Mouse (Mus musculus) heart, embryonic 10.5 days (tissue): ENCODE results near the gene Acsbg1. TPM values are rescaled to one million over a fixed set of nuclear protein-coding genes. Genes with fewer than 3 reads are reported as not detected.
"Not testable (repeated sequence)": the region's sequence is repeated elsewhere in the genome, so short reads cannot be mapped to it uniquely, and the experiment has no call there.

Experiments
- DNase-seq: peaks from one replicate; pipeline ENCODE4 v3.0.0-alpha.2; 2017; ENCODE audit warnings: low spot score
- H3K27ac ChIP-seq: fragments of 300-500 bp; sonication (generic); 2 replicates; pipeline ENCODE4 v1.5.1; 2016; ENCODE audit warnings: mild to moderate bottlenecking
- H3K27me3 ChIP-seq: fragments of 300-500 bp; sonication (generic); 2 replicates; pipeline ENCODE4 v1.6.1; 2016; ENCODE audit warnings: mild to moderate bottlenecking; ENCODE audit not compliant: poor library complexity, insufficient read depth, severe bottlenecking
- H3K36me3 ChIP-seq: fragments of 300-500 bp; sonication (generic); 2 replicates; pipeline ENCODE4 v1.6.1; 2016; ENCODE audit warnings: mild to moderate bottlenecking, moderate library complexity
- H3K4me1 ChIP-seq: fragments of 300-500 bp; sonication (generic); 2 replicates; pipeline ENCODE4 v1.6.1; 2016; ENCODE audit warnings: mild to moderate bottlenecking
- H3K4me3 ChIP-seq: fragments of 300-500 bp; sonication (generic); 2 replicates; pipeline ENCODE4 v1.5.1; 2016; ENCODE audit warnings: mild to moderate bottlenecking, moderate library complexity
- H3K9me3 ChIP-seq: fragments of 300-500 bp; sonication (generic); 2 replicates; pipeline ENCODE4 v1.6.1; 2016; ENCODE audit warnings: mild to moderate bottlenecking, moderate library complexity
- WGBS: fragments of 180-500 bp; shearing (Covaris S2); methylation state at CpG from one replicate; pipeline ENCODE4 v1.1.7; 2016; 5-methylcytosine and 5-hydroxymethylcytosine counted together
- polyA plus RNA-seq: library from polyadenylated mRNA; unstranded; fragments of >200 nt; fragmentation: Nextera tagmentation; extraction: Ambion mirVana; gene quantifications from 2 replicates; pipeline ENCODE4 v1.2.1, GENCODE M21; 2016

The Acsbg1 gene
- polyA plus RNA-seq, 1 experiment from 2014 or later: 0.48 TPM

DNA sequence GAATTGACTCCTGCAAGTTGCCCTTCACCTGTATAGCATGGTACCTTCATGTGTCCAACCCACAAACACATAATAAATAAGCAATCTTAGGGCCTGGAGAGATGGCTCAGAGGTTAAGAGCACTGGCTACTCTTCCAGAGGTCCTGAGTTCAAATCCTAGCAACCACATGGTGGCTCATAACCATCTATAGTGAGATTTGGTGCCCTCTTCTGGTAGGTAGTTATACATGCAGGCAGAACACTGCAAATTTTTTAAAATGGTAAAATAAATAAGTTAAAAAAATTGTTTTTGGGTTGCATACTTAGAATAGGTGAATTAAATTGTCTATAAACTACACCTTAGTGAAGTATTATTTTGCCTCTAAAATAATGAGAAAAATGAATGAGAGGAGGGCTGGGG is 30.8 kb downstream of the Acsbg1 start:
- H3K27me3 ChIP-seq: no peaks in the 10 kb centered on the region
- H3K4me1 ChIP-seq: peaks cover 13% of the 10 kb centered on the region; the same call in 1 of the 2 replicates
- no peak overlapping the region for H3K4me3 ChIP-seq
- DNase-seq: no peak
- no peaks in the 10 kb centered on the region for H3K36me3 ChIP-seq
- no peaks in the 10 kb centered on the region for H3K9me3 ChIP-seq
- no peak overlapping the region for H3K27ac ChIP-seq

DNA sequence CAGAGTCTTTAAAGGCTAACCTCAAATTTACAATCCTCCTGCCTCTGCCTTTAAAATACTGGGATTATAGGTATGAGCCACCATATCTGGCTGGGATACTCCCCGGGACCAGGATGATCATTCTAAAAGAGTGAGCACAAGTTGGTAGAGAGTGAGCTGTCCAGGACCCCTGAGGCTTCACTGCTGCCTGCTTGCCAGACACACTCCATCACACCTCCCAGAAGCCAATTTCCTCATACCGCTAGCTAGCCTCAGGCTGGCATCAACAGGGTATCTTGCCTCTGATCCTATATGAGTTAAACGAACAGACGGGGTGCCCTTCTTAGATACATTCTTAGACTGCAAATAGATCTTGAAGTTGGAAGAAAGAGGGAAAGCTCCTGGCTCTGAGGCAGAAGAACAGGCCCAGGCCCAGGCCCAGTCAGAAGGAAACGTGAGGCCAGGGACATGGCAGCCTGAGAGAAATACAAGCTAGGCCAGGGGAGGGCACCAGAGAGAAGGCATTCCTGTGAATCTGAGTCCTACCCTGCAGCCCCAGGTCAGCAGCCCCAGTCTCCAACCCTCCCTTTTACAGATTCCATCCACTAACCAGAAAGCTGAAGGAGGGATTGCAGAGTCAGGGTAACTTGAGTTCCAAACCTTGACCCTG is 31.9 kb downstream of the Acsbg1 start:
- DNase-seq: no peak
- H3K27ac ChIP-seq: no peak overlapping the region
- H3K9me3 ChIP-seq: no peaks in the 10 kb centered on the region
- 77% methylated on average over 5 of the region's 5 CpGs for WGBS
- no peak overlapping the region for H3K4me3 ChIP-seq
- no peaks in the 10 kb centered on the region for H3K36me3 ChIP-seq
- no peaks in the 10 kb centered on the region for H3K27me3 ChIP-seq
- peaks cover 13% of the 10 kb centered on the region; the same call in 1 of the 2 replicates for H3K4me1 ChIP-seq

DNA sequence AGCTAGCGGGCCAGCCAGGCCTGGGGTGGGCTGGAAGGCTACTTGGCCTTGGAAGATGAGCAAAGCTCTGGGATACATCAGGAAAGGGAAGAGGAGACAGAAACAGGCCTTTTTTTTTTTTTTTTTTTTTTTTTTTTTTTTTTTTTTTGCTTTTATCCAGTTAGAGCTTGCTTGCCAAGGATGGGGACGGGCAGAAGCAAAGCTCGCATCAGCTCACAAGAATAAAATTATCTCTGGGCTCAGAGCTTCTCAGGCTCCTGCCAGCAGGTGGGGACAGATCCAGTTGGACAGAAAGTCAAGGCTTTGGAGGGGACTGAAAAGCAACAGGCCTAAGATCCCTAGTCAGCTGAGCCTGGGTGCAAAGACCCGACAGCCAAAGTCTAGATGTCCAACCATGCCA is 32.9 kb downstream of the Acsbg1 start:
- H3K4me3 ChIP-seq: no peak overlapping the region
- H3K36me3 ChIP-seq: no peaks in the 10 kb centered on the region
- DNase-seq: no peak
- no peaks in the 10 kb centered on the region for H3K27me3 ChIP-seq
- no peak overlapping the region for H3K27ac ChIP-seq
- H3K4me1 ChIP-seq: 0 out of 2 replicates have a peak, but pooled peaks cover 7% of the 10 kb centered on the region
- 87% methylated on average over 4 of the region's 4 CpGs for WGBS
- no peaks in the 10 kb centered on the region for H3K9me3 ChIP-seq

DNA sequence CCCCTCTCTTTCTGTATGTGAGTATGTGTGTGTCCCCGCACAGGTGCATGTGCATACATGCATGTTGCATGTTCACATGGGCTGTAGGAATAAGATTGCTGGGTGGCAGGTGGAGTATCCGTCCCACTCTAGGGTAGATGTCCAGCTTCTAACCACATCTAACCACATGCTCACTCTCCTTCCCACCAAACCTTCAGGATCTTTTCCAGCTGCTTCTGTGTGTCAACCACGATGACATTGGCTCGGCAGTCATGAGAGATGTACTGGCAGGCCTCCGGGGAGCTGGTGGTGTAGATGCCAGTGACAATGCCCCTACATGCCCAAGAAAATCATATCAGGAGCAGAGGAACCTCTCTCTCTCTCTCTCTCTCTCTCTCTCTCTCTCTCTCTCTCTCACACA is 34.4 kb downstream of the Acsbg1 start:
- Histone ChIP-seq H3K27ac (no peak overlapping the region), H3K4me1 (0 out of 2 replicates have a peak, but pooled peaks cover 4% of the 10 kb centered on the region), H3K9me3 (no peaks in the 10 kb centered on the region), H3K36me3 (no peaks in the 10 kb centered on the region), H3K4me3 (no peak overlapping the region), H3K27me3 (no peaks in the 10 kb centered on the region)
- 86% methylated on average over 5 of the region's 5 CpGs for WGBS
- DNase-seq: no peak

DNA sequence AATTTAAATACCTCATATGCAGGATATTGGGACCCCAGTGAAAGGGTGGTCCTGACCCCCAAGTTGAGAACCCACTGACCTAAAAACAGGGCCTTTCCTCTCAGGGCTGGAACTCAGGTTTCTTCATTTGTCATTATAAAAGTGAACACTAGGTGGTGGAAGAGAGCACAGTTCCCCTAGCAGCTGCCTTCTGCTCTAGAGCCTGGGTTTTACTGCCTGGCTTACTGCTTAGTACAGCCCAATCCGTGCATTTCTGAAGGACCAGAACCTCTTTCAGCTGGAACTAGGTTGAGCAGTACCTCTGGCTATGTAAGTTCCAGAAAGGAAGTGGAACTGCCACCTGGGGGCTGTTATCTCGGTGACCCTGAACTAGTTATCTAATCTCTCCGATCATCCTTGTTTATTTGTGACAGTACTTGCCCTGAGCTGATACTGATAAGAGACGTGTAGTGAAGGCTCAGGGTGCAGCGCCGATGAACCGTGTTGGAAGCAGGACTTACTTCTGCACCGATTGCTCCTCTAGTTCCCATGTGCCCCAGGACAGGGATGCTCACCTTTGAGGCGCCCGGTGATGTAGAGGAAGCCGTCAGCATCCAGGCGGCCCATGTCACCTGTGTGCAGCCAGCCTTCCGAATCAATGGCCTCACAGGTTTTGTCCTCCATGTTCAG is 47.4 kb downstream of the Acsbg1 start:
- H3K36me3 ChIP-seq: no peaks in the 10 kb centered on the region
- no peak overlapping the region for H3K4me3 ChIP-seq
- no peak overlapping the region for H3K27ac ChIP-seq
- peaks cover 8% of the 10 kb centered on the region for H3K4me1 ChIP-seq
- H3K9me3 ChIP-seq: no peaks in the 10 kb centered on the region
- no peak for DNase-seq
- 0 out of 2 replicates have a peak, but pooled peaks cover 3% of the 10 kb centered on the region for H3K27me3 ChIP-seq
- WGBS: 48% methylated on average over 13 of the region's 13 CpGs

DNA sequence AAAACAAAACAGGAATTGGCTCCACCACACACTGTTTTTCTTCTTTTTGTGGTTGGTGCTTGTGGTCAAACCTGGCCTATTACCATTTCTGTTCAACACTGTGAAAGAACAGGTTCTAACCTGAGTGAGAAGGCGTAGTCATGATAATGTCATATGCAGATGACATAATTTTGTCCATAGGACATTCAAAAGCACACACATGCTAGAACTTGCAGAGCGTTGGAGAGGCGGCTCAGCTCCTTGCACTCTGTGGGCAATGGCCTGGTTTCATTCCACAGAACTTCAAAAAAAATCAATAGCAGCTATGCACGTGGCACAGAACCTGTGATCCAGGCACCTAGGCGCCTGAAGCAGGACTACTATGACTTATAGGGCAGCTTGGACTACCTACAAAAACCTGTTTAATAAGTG is 48.9 kb downstream of the Acsbg1 start:
- Histone ChIP-seq H3K27ac (no peak overlapping the region), H3K4me3 (no peak overlapping the region), H3K9me3 (no peaks in the 10 kb centered on the region), H3K27me3 (0 out of 2 replicates have a peak, but pooled peaks cover 3% of the 10 kb centered on the region), H3K36me3 (no peaks in the 10 kb centered on the region), H3K4me1 (peaks cover 15% of the 10 kb centered on the region)
- WGBS: 86% methylated on average over 5 of the region's 5 CpGs
- no peak for DNase-seq

DNA sequence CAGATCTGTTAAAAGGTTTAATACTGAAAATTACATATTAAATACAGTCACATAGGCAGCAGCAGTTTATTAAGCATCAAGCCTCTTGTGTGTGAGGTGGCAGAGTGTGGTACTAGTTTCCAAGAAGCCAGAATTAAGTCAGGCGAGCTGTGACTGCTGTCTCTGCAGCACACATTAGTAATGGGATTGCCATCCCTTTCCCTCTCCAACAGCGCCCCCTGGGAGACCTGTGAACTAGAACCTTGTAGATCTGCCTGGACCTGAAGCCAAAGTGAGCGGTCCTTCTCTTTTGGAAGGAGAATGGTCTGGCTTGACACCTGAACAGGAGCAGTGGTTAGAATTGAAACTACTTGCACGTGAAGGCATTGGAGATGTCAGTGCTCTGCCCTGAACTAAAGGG is 56.8 kb downstream of the Acsbg1 start:
- no peak overlapping the region for H3K27ac ChIP-seq
- no peak for DNase-seq
- 61% methylated on average over 4 of the region's 4 CpGs for WGBS
- H3K27me3 ChIP-seq: no peaks in the 10 kb centered on the region
- H3K36me3 ChIP-seq: peaks cover 55% of the 10 kb centered on the region
- H3K4me1 ChIP-seq: peaks cover 10% of the 10 kb centered on the region; the same call in 1 of the 2 replicates
- no peak overlapping the region for H3K4me3 ChIP-seq
- H3K9me3 ChIP-seq: no peaks in the 10 kb centered on the region

DNA sequence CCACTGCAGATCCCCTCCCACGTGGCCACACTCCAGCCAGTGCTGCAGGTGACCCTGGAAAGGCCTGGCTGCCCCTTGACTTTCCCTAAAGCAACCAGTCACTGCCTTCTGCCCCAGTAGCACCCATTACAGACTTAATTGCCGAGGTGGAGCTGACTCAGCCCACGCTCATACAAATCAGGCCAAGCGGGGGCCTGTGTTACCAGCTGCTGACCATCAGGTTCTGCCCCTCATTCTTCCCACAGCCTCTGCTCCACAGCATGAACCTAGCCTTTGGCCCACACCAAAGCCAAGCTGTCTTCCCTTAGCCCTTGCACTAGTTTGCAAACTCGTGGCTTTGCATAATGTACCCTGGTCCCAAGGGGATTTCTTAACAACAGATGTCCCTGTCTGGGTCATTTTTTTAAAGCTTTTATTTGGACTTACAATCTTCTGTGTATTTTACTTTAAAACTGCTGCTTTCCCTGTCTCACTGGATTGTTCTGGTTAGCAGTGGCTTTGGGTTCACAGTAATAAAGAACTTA is 57.5 kb downstream of the Acsbg1 start:
- no peak for DNase-seq
- H3K36me3 ChIP-seq: peaks cover 62% of the 10 kb centered on the region
- 72% methylated on average over 5 of the region's 5 CpGs for WGBS

DNA sequence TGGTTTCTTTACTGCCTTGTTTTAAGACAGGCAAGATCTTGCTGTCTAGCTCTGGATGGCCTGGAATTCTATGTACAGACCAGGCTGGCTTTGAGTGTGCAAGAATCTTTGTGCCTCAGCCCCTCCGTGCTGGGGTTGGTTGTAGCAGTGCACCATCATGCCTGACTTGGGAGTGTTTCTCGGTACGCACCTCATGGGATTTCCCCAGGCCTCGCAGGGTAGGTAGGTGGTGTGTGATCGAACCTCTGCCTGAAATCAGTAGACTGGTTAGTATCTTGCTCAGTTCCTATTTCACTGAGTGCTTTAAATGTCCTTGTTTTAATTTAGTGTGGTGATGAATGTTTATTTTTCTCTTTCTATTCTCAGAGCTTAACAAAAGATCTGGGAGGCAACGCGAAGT is 58.8 kb downstream of the Acsbg1 start:
- Histone ChIP-seq H3K4me1 (no peaks in the 10 kb centered on the region), H3K36me3 (peaks cover 75% of the 10 kb centered on the region), H3K27me3 (no peaks in the 10 kb centered on the region), H3K27ac (no peak overlapping the region), H3K9me3 (no peaks in the 10 kb centered on the region), H3K4me3 (no peak overlapping the region)
- DNase-seq: no peak
- 83% methylated on average over 7 of the region's 7 CpGs for WGBS

More for the DNA sequence above, 57.5 kb downstream of the Acsbg1 start:
- Histone ChIP-seq H3K27me3 (no peaks in the 10 kb centered on the region), H3K27ac (no peak overlapping the region), H3K4me1 (peaks cover 5% of the 10 kb centered on the region; the same call in 1 of the 2 replicates), H3K9me3 (no peaks in the 10 kb centered on the region), H3K4me3 (no peak overlapping the region)

DNA sequence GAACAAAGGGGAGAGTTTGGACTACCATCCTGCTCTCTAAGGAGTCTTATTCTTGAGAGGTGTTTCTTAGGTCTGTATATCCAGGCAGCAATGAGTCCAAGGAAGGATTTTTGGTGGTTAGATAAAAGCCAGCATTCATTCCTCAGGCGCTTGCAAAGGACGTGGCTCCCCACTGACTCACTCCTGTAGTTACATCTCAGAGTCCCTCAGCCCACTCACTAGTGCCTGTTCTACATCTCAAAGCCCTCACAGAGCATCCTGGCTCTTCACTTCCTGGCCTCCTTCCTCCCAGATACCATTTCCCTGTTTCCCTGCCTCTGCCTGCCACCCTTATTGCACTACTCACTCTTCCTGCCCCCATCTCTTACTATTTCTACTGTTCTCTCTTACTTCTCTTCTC is 59.3 kb downstream of the Acsbg1 start:
- WGBS: 75% methylated on average over 2 of the region's 2 CpGs

DNA sequence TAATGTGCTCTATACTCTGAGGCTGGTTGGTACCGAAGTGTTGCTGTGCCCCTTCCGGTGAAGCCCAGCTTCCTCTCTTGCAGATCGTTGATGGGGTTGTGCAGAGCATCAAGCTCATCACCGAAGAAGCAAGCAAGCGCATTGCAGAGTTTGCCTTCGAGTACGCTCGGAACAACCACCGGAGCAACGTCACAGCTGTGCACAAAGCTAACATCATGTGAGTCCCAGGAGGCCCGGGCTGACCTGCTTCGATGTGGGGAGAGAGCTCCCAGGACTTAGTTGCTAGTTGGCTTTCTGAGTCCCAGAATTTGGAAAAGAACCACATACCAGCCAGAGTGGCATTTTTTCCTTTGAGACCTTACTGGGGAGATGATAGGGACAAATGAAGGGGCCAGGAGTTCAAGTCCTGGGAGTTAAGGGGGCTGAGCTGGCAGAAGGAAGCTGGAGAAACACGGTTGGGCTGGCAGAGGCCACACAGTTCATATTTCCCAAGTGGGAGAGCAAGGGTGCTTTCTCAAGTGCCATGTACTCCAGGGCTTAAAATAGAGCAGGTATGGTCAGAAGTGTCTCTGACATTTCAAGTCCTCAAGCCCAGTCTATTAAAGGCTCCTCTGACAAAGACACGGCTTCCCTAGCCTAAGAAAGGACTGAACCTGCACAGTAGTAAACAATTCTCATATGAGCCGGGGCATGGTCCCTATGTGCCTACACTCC is 64.8 kb downstream of the Acsbg1 start:
- Histone ChIP-seq H3K36me3 (peaks cover 96% of the 10 kb centered on the region), H3K27ac (peak overlapping the region; percentile 52; the same call in 1 of the 2 replicates), H3K27me3 (no peaks in the 10 kb centered on the region), H3K9me3 (no peaks in the 10 kb centered on the region), H3K4me3 (no peak overlapping the region), H3K4me1 (peaks cover 16% of the 10 kb centered on the region; the same call in 1 of the 2 replicates)
- WGBS: 79% methylated on average over 15 of the region's 15 CpGs
- no peak for DNase-seq

More for the DNA sequence above, 59.3 kb downstream of the Acsbg1 start:
- no peak overlapping the region for H3K27ac ChIP-seq
- DNase-seq: no peak
- H3K36me3 ChIP-seq: peaks cover 80% of the 10 kb centered on the region
- H3K4me1 ChIP-seq: no peaks in the 10 kb centered on the region
- H3K9me3 ChIP-seq: no peaks in the 10 kb centered on the region
- H3K4me3 ChIP-seq: no peak overlapping the region
- no peaks in the 10 kb centered on the region for H3K27me3 ChIP-seq

DNA sequence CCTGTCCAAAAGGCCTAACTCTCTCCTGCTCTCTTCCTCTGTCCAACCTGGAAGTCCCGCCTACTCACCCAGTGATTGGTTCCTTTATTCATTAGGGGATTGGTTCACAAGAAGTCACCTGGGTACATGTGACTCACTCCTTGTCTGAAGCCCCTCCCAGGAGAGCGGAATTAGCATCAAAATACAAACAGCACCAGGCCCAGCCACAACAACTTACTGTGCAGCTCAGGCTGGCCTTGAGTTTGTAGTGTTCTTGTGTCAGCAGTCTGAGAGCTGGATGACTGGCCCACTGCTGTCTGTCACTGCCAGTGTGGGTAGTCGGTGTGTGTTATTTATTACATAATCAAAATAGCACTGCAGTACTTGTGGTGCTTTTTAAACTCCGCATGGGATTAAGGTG is 68.0 kb downstream of the Acsbg1 start:
- not testable (repeated sequence) for H3K27ac ChIP-seq, H3K27me3 ChIP-seq, H3K9me3 ChIP-seq, DNase-seq, H3K4me3 ChIP-seq
- peaks cover 18% of the 10 kb centered on the region for H3K4me1 ChIP-seq
- H3K36me3 ChIP-seq: peaks cover 93% of the 10 kb centered on the region
- WGBS: 80% methylated on average over 4 of the region's 4 CpGs

DNA sequence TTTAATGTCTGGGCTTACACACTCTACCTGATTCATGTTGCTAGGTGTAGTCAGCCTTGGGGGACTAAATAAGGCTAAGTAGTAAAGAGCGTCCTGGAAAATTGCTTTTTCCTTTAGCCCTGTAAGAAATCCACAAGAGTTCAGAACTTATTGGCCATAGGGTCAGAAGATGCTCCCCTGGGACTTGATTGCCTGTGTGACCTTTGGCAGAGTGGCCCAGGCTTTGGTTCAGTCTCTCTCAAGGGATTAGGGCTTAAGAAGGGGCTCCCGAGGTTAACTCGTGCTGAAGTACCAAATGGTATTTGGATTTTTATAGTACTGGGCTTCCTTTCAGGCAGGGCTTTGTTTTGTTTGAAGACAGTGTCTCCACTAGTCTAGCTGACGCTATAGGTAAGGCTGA is 73.8 kb downstream of the Acsbg1 start:
- H3K27me3 ChIP-seq: no peaks in the 10 kb centered on the region
- H3K4me1 ChIP-seq: peaks cover 23% of the 10 kb centered on the region
- H3K36me3 ChIP-seq: peaks cover 38% of the 10 kb centered on the region
- no peak for DNase-seq
- H3K4me3 ChIP-seq: peak overlapping the region; percentile 99
- 57% methylated on average over 4 of the region's 4 CpGs for WGBS
- no peaks in the 10 kb centered on the region for H3K9me3 ChIP-seq
- no peak overlapping the region for H3K27ac ChIP-seq
